Mouse (Mus musculus) ES-E14 (cell line): ENCODE results near the gene Cby3. TPM values are rescaled to one million over a fixed set of nuclear protein-coding genes. Genes with fewer than 3 reads are reported as not detected.

Experiments
- DNase-seq: peaks from one replicate; pipeline ENCODE4 v3.0.0-alpha.2; 2013; ENCODE audit warnings: low read depth, low spot score
- H3K27ac ChIP-seq: 2 replicates; pipeline ENCODE4 v1.5.1; 2012; ENCODE audit warnings: low read depth, mild to moderate bottlenecking, low read length, moderate library complexity, mixed read lengths; ENCODE audit not compliant: poor library complexity, insufficient read depth, severe bottlenecking
- H3K36me3 ChIP-seq: 2 replicates; pipeline ENCODE4 v1.6.1; 2012; ENCODE audit warnings: mild to moderate bottlenecking, low read length, moderate library complexity, mixed read lengths; ENCODE audit not compliant: control insufficient read depth, poor library complexity, insufficient read depth, severe bottlenecking
- H3K4me1 ChIP-seq, 2 experiments: fragments of 150-350 bp in 1 of 2; sonication (generic) in 1 of 2; 2 replicates each; pipeline ENCODE4 v1.6.1; 2012; ENCODE audit warnings: low read length in 2 of 2, mild to moderate bottlenecking in 1 of 2, mixed read lengths in 1 of 2; ENCODE audit not compliant: control insufficient read depth in 2 of 2, insufficient read depth in 2 of 2, poor library complexity in 1 of 2
- H3K4me3 ChIP-seq, 2 experiments: fragments of 150-350 bp in 1 of 2; sonication (generic) in 1 of 2; 2 replicates each; pipeline ENCODE4 v1.5.1; 2012; ENCODE audit warnings: low read length in 2 of 2, low read depth in 1 of 2, mild to moderate bottlenecking in 1 of 2, mixed read lengths in 1 of 2; ENCODE audit not compliant: insufficient read depth in 1 of 2, poor library complexity in 1 of 2, severe bottlenecking in 1 of 2
- H3K9ac ChIP-seq: 2 replicates; pipeline ENCODE4 v1.6.1; 2012; ENCODE audit warnings: low read depth, mild to moderate bottlenecking, low read length, mixed read lengths; ENCODE audit not compliant: poor library complexity, insufficient read depth, severe bottlenecking
- H3K9me3 ChIP-seq: fragments of 150-350 bp; sonication (generic); 2 replicates; pipeline ENCODE4 v1.6.1; 2012; ENCODE audit warnings: low read depth, mild to moderate bottlenecking, low read length; ENCODE audit not compliant: control insufficient read depth, insufficient read depth
- CHD2 ChIP-seq: IDR thresholded peaks from 2 replicates; pipeline ENCODE4 v1.6.1; 2014; ENCODE audit warnings: mild to moderate bottlenecking, low read depth, low read length, inconsistent platforms
- HCFC1 ChIP-seq: IDR thresholded peaks from 2 replicates; pipeline ENCODE4 v1.6.1; 2012; ENCODE audit warnings: low read length, inconsistent platforms, borderline replicate concordance; ENCODE audit not compliant: insufficient read depth
- MAFK ChIP-seq: IDR thresholded peaks from 2 replicates; pipeline ENCODE4 v1.6.1; 2014; ENCODE audit warnings: mild to moderate bottlenecking, low read depth, low read length, inconsistent platforms; ENCODE audit not compliant: insufficient read depth
- ZC3H11A ChIP-seq: IDR thresholded peaks from 2 replicates; pipeline ENCODE4 v1.6.1; 2012; ENCODE audit warnings: low read depth, mild to moderate bottlenecking, inconsistent platforms, low read length, borderline replicate concordance
- ZNF384 ChIP-seq: IDR thresholded peaks from 2 replicates; pipeline ENCODE4 v1.6.1; 2012; ENCODE audit warnings: low read depth, low read length, inconsistent platforms
- in situ Hi-C, 2 experiments: fragments of 600-800 bp; cut with MboI; formaldehyde crosslinking; loops; one replicate each; pipeline ENCODE4 v1.15.1; 2025; ENCODE audit warnings: low sequenced_read_pairs in 2 of 2, inconsistent platforms in 1 of 2; ENCODE audit not compliant: unreplicated experiment in 2 of 2
- total RNA-seq: library from RNA; depleted of rRNA; stranded (reverse); fragments of 300-350 nt; gene quantifications from 2 replicates; pipeline ENCODE4 v1.2.3, GENCODE M21; 2012

Cby3 gene
- total RNA-seq, 1 experiment = 0.54 TPM

- in situ Hi-C loops = loop anchor here in 1 of 2 experiments (5.0 kb wide), 1 partner anchor 87 kb away; no protein-coding TSS in a partner anchor
- TF ChIP-seq CHD2 (no peak), MAFK (no peak), HCFC1 (no peak), ZC3H11A (no peak), ZNF384 (no peak)
- peaks cover 12 to 18% of the 10 kb centered on the region in 2 experiments; a peak in 3 of 4 replicates for H3K4me1 ChIP-seq
- no peak overlapping the region for H3K9ac ChIP-seq
- peaks cover 8% of the 10 kb centered on the region for H3K36me3 ChIP-seq
- no peak overlapping the region for H3K27ac ChIP-seq
- DNase-seq = no peak
- H3K4me3 ChIP-seq = no peak overlapping the region
- H3K9me3 ChIP-seq = no peaks in the 10 kb centered on the region
Measured at GRCm38 (mm10) chr11:50389616-50390015, 35.4 kb downstream of the Cby3 start.

DNA sequence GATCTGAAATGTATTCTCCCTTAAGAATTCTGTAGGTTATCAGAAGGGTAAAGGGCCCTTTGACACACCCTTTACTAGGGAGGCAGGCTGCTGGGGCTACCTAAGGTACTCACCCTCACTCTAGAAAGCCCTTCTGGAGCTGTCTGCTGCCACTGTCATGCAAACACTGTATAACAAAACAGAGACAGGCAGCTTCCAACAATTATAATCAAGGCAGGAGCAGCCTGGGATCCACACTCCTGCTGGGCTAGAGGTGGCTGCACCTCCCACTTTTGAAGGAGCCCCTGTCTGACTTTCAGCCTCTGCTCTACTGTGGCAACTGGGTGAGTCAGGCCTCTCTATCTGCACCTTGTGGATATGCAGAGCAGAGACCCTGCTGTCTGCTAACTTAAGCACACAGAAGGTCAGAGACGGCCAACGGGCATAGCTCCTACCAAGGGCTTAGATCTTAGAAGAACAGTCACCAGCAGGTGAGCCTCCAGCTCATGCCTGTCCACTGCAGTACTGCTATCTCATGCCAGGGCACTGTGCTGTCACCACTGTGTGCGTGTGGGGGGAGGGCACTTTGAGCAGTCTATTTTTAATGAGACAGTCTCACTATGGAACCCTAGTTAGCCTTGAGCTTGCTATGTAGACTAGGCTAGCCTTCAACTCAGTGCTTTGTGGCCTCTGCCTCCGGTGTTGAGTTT is 37.2 kb downstream of the Cby3 start:
- Histone ChIP-seq H3K4me1 (peaks cover 12 to 18% of the 10 kb centered on the region in 2 experiments; a peak in 3 of 4 replicates), H3K4me3 (no peak overlapping the region), H3K36me3 (peaks cover 3% of the 10 kb centered on the region), H3K9me3 (no peaks in the 10 kb centered on the region), H3K9ac (no peak overlapping the region), H3K27ac (peak overlapping the region; percentile 14)
- DNase-seq = peak; percentile 47
- in situ Hi-C loops = no loop called here
- no peak for TF ChIP-seq MAFK
- TF ChIP-seq HCFC1 = no peak
- TF ChIP-seq CHD2 = no peak
- TF ChIP-seq ZC3H11A = no peak
- no peak for TF ChIP-seq ZNF384

DNA sequence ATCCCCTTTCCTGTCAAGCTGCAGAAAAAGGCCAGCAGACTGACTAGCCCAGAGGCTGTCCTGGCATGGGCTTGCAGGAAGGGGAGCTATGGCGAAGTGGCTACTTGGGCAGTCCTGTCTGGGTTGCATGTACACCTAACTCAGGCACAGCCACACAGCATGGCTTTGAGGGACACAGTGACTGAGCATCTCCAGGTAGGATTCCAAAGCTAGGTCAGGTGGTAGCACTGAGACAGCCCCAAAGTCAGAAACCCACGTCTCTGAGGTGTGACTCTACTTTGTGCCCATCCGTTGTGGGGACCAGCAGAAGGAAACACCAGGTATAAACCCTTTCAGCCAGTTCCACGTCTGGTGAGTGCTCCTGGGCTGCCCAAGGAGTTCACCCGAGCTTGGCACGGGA is 39.0 kb downstream of the Cby3 start:
- in situ Hi-C loops = no loop called here
- peaks cover 12 to 20% of the 10 kb centered on the region in 2 experiments; a peak in 3 of 4 replicates for H3K4me1 ChIP-seq
- TF ChIP-seq MAFK = no peak
- no peak for TF ChIP-seq HCFC1
- TF ChIP-seq ZNF384 = no peak
- no peak for TF ChIP-seq ZC3H11A
- TF ChIP-seq CHD2 = no peak
- no peaks in the 10 kb centered on the region for H3K9me3 ChIP-seq
- DNase-seq = no peak
- no peak overlapping the region for H3K4me3 ChIP-seq
- no peak overlapping the region for H3K9ac ChIP-seq
- no peaks in the 10 kb centered on the region; the same call in 1 of the 2 replicates for H3K36me3 ChIP-seq
- no peak overlapping the region for H3K27ac ChIP-seq

DNA sequence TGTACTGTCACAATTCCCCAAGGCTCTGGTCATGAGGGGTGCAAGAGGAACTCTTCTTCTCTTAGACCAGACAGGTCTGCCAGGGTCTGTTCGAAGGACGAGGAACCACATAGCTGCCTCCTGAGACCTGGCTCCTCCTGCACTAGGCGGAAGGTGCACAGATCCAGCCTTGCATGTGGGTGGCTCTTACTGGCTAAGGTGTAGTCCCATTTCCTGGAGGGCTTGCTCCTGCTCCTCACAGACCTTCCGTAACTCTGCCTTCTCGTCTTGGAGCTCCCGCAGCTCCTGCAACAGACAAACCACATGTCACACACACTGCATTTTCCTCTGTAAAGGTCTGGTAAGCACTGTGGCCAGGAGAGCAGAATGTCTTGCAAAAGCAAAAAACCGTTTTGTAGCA is 40.5 kb downstream of the Cby3 start:
- no peaks in the 10 kb centered on the region for H3K9me3 ChIP-seq
- no peak overlapping the region for H3K27ac ChIP-seq
- TF ChIP-seq ZNF384 = no peak
- in situ Hi-C loops = no loop called here
- no peaks in the 10 kb centered on the region; the same call in 1 of the 2 replicates for H3K36me3 ChIP-seq
- no peak overlapping the region for H3K4me3 ChIP-seq
- no peak overlapping the region for H3K9ac ChIP-seq
- peaks cover 7 to 15% of the 10 kb centered on the region in 2 experiments; a peak in 2 of 4 replicates for H3K4me1 ChIP-seq
- no peak for DNase-seq
